Comparison of ENCODE assay signal across 16 mouse cellular contexts in genomic region chr6:136050346-136050745, GRCm38 (mm10).
"Had no signal": no experiment of that assay in that cellular context is flagged by ENCODE, and none has a peak within 500 bp of the region (broad histone marks: within the 10 kb centered on the region; RNA-seq: fewer than 3 reads in every experiment).

No protein-coding gene starts in this region.

- H3K4me2 ChIP-seq: limb, embryonic 15.5 days; liver, embryonic 12.5 days; lung, embryonic 14.5 days; midbrain, embryonic 15.5 days; neural tube, embryonic 13.5 days had no signal

- H3K27me3 ChIP-seq: limb, embryonic 15.5 days; liver, embryonic 12.5 days; midbrain, embryonic 15.5 days had no signal

- H3K27ac ChIP-seq: kidney, postnatal 0 days; left cerebral cortex, adult 2 months; limb, embryonic 15.5 days; liver, embryonic 12.5 days; midbrain, embryonic 10.5 days; midbrain, embryonic 15.5 days; neural tube, embryonic 13.5 days had no signal

- DNase-seq: kidney, postnatal 36 days; lung, embryonic 14.5 days; lung, postnatal 10 days; lung, postnatal 4 days; retina, postnatal 1 day; right cerebral cortex, postnatal 4 days; spleen, adult 18-20 months; thymus, adult 18-20 months; thymus, postnatal 14 days had no signal

- H3K4me1 ChIP-seq: limb, embryonic 15.5 days; liver, embryonic 12.5 days; neural tube, embryonic 13.5 days had no signal

- H3K9me3 ChIP-seq: limb, embryonic 15.5 days; midbrain, embryonic 10.5 days; midbrain, embryonic 15.5 days; neural tube, embryonic 13.5 days had no signal

- H3K36me3 ChIP-seq: limb, embryonic 15.5 days; liver, embryonic 12.5 days; midbrain, embryonic 10.5 days; midbrain, embryonic 15.5 days; neural tube, embryonic 13.5 days had no signal

- ATAC-seq: liver, embryonic 12.5 days; midbrain, embryonic 15.5 days had no signal

- H3K9ac ChIP-seq: limb, embryonic 15.5 days; liver, embryonic 12.5 days; lung, embryonic 14.5 days; midbrain, embryonic 15.5 days; neural tube, embryonic 13.5 days had no signal

- H3K4me3 ChIP-seq: left cerebral cortex, adult 2 months; limb, embryonic 15.5 days; liver, embryonic 12.5 days; midbrain, embryonic 10.5 days; midbrain, embryonic 15.5 days; neural tube, embryonic 13.5 days had no signal
